Mouse (Mus musculus) C2C12 (cell line): ENCODE data around the gene Rab21. TPM values are rescaled to one million over a fixed set of nuclear protein-coding genes. Genes with fewer than 3 reads are reported as not detected.

ENCODE experiments used
- H3K27me3 ChIP-seq: one replicate; pipeline ENCODE4 v1.6.1; 2011; ENCODE audit not compliant: control insufficient read depth, insufficient read depth, insufficient read length
- H3K36me3 ChIP-seq: one replicate; pipeline ENCODE4 v1.6.1; 2011; ENCODE audit not compliant: control insufficient read depth, insufficient read depth
- H3K4me3 ChIP-seq: one replicate; pipeline ENCODE4 v1.5.1; 2011; ENCODE audit warnings: mild to moderate bottlenecking, control low read depth; ENCODE audit not compliant: poor library complexity, insufficient read depth, severe bottlenecking
- H3K79me2 ChIP-seq: one replicate; pipeline ENCODE4 v1.6.1; 2011; ENCODE audit not compliant: control insufficient read depth, insufficient read depth
- H3K79me3 ChIP-seq: one replicate; pipeline ENCODE4 v1.6.1; 2011; ENCODE audit warnings: low read depth, control low read depth
- H3ac ChIP-seq: one replicate; pipeline ENCODE3; 2011; ENCODE audit warnings: low read depth; ENCODE audit not compliant: control insufficient read depth, insufficient read length
- CEBPB ChIP-seq: IDR thresholded peaks from one replicate; pipeline ENCODE4 v1.6.1; 2011; ENCODE audit warnings: low read depth, mild to moderate bottlenecking, control low read depth, moderate library complexity
- CTCF ChIP-seq: IDR thresholded peaks from one replicate; pipeline ENCODE4 v1.5.1; 2011; ENCODE audit not compliant: control insufficient read depth, insufficient read depth, insufficient read length
- FOSL1 ChIP-seq: IDR thresholded peaks from one replicate; pipeline ENCODE4 v1.8.0; 2011; ENCODE audit warnings: mild to moderate bottlenecking, low read length; ENCODE audit not compliant: poor library complexity, insufficient read depth, severe bottlenecking
- MAX ChIP-seq: IDR thresholded peaks from one replicate; pipeline ENCODE4 v1.6.1; 2011; ENCODE audit warnings: mild to moderate bottlenecking, control low read depth
- MYOD1 ChIP-seq: IDR thresholded peaks from one replicate; pipeline ENCODE4 v1.6.1; 2011; ENCODE audit warnings: low read depth; ENCODE audit not compliant: control insufficient read depth, insufficient read length
- MYOG ChIP-seq: IDR thresholded peaks from one replicate; pipeline ENCODE4 v1.6.1; 2011; ENCODE audit not compliant: control insufficient read depth, insufficient read length; ENCODE audit errors: extremely low read depth
- USF1 ChIP-seq: IDR thresholded peaks from one replicate; pipeline ENCODE4 v1.6.1; 2011; ENCODE audit warnings: low read depth, mild to moderate bottlenecking, control low read depth, moderate library complexity
- polyA plus RNA-seq: library from polyadenylated mRNA; unstranded; fragments of >200 nt; fragmentation: generic; extraction: Trizol; gene quantifications from one replicate; pipeline ENCODE4 v1.2.1, GENCODE M21; 2012; ENCODE audit warnings: missing spikeins

The Rab21 gene
- polyA plus RNA-seq, 1 experiment = 22.9 TPM

- peaks cover 38% of the 10 kb centered on the region for H3K36me3 ChIP-seq
- no peak for TF ChIP-seq MYOG
- no peak for TF ChIP-seq CTCF
- no peak for TF ChIP-seq FOSL1
- TF ChIP-seq MAX = no peak
- no peak for TF ChIP-seq CEBPB
- TF ChIP-seq MYOD1 = no peak
- TF ChIP-seq USF1 = no peak
- H3K27me3 ChIP-seq = no peaks in the 10 kb centered on the region
- H3K79me3 ChIP-seq = peaks cover 17% of the 10 kb centered on the region
- H3K4me3 ChIP-seq = no peak overlapping the region
- H3ac ChIP-seq = no peak overlapping the region
- peaks cover 35% of the 10 kb centered on the region for H3K79me2 ChIP-seq
These were observed 77.5 kb downstream of the Rab21 start for GRCm38 (mm10) chr10:115237931-115238330.

Other genes starting within 250 kb of the Rab21 start
- gene Tph2, start 130.6 kb downstream of the Rab21 start, polyA plus RNA-seq = 0.73 TPM
- gene Tbc1d15, start 64.1 kb downstream of the Rab21 start, polyA plus RNA-seq = 16.0 TPM
- 16.6 TPM for gene Tmem19, start 46.9 kb upstream of the Rab21 start, polyA plus RNA-seq
- 4.8 TPM for gene Thap2, start 68.8 kb upstream of the Rab21 start, polyA plus RNA-seq
- gene Zfc3h1, start 69.4 kb upstream of the Rab21 start, polyA plus RNA-seq = 5.9 TPM